Mouse (Mus musculus) neural tube, embryonic 15.5 days (tissue): ENCODE measurements at regions not wholly inside any gene's neighbourhood (a gene's known extent, or its start where the extent isn't known, plus 50 kb on each side); places are given as distances from the start of the nearest gene placed in this dataset.
A peak's percentile ranks its signal among the peaks of the same experiment; 100 is the strongest.

Source experiments
- ATAC-seq: fragments of 200-750 bp; cut with Nextera tagmentation; 2 replicates; pipeline ENCODE4 v1.8.0; 2017; ENCODE audit warnings: mild to moderate bottlenecking, moderate TSS enrichment, moderate library complexity; ENCODE audit not compliant: low FRiP score
- H3K27ac ChIP-seq: fragments of 300-500 bp; sonication (generic); replicated peaks from 2 replicates; pipeline ENCODE4 v1.5.1; 2015; ENCODE audit warnings: mild to moderate bottlenecking, inconsistent platforms
- H3K27me3 ChIP-seq: fragments of 300-500 bp; sonication (generic); replicated peaks from 2 replicates; pipeline ENCODE4 v1.6.1; 2015; ENCODE audit warnings: inconsistent platforms
- H3K36me3 ChIP-seq: fragments of 300-500 bp; sonication (generic); 2 replicates; pipeline ENCODE4 v1.6.1; 2015; ENCODE audit warnings: inconsistent platforms
- H3K4me1 ChIP-seq: fragments of 300-500 bp; sonication (generic); 2 replicates; pipeline ENCODE4 v1.6.1; 2015; ENCODE audit warnings: inconsistent platforms
- H3K4me2 ChIP-seq: fragments of 300-500 bp; sonication (generic); 2 replicates; pipeline ENCODE4 v1.6.1; 2015; ENCODE audit warnings: inconsistent platforms, mild to moderate bottlenecking, moderate library complexity
- H3K4me3 ChIP-seq: fragments of 300-500 bp; sonication (generic); replicated peaks from 2 replicates; pipeline ENCODE4 v1.5.1; 2015; ENCODE audit warnings: mild to moderate bottlenecking, inconsistent platforms
- H3K9ac ChIP-seq: fragments of 300-500 bp; sonication (generic); replicated peaks from 2 replicates; pipeline ENCODE4 v1.6.1; 2015; ENCODE audit warnings: mild to moderate bottlenecking, inconsistent platforms
- H3K9me3 ChIP-seq: fragments of 300-500 bp; sonication (generic); replicated peaks from 2 replicates; pipeline ENCODE4 v1.6.1; 2016; ENCODE audit warnings: inconsistent platforms
- WGBS: fragments of 180-500 bp; shearing (Covaris S2); methylation state at CpG from one replicate; pipeline ENCODE4 v1.1.7; 2015; ENCODE audit warnings: mixed read lengths; 5-methylcytosine and 5-hydroxymethylcytosine counted together

DNA sequence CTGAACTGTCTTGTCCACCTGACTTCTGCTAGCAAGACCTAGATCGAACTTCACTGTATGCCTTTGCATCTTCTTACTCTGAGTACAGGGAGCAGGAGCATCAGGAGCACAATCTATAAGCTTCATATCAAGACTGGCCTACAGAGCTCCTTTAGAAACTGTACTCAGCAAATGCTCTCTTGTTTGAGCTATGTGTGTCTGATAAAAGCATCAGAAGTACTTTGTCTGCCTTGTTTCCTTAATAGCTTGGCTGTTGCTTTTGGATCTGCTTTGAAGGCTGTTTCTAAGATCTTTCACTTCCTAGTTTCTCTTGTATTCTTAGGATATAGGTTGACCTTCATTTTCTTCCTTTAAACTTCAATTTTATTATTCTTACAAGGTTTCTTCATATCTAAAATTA lies 175.3 kb upstream of the Cypt12 start:
- Histone ChIP-seq H3K4me2 (no peak overlapping the region), H3K4me1 (no peaks in the 10 kb centered on the region), H3K36me3 (no peaks in the 10 kb centered on the region), H3K27ac (no peak overlapping the region), H3K9me3 (0 out of 2 replicates have a peak, but pooled peaks cover 2% of the 10 kb centered on the region), H3K4me3 (no peak overlapping the region), H3K27me3 (no peaks in the 10 kb centered on the region), H3K9ac (no peak overlapping the region)
- 90% methylated on average over 1 of the region's 1 CpGs for WGBS
- ATAC-seq, result no peak

DNA sequence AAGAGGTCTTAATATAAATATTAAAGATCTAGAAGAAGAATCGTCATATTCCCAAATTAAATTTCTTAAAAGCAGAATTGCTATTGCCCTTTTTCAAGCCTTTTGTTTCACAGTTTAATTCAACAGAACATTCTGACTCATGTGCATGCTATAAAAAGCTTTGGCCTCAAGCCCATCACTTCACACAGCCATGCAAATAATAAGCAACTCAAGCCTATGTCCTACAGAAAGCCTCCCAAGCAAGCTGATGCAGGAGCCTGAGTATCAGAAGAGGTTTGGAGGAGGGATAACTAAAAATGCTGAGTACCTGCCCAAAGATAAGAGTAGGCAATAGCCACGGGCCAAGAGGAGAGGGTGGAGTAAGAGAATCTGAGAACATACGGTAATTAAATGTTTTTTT lies 169.1 kb upstream of the Cypt12 start:
- Histone ChIP-seq H3K36me3 (no peaks in the 10 kb centered on the region), H3K27ac (no peak overlapping the region), H3K9me3 (no peaks in the 10 kb centered on the region), H3K9ac (no peak overlapping the region), H3K4me2 (no peak overlapping the region), H3K27me3 (no peaks in the 10 kb centered on the region), H3K4me3 (no peak overlapping the region), H3K4me1 (no peaks in the 10 kb centered on the region)
- WGBS, result 84% methylated on average over 3 of the region's 3 CpGs
- ATAC-seq, result no peak

DNA sequence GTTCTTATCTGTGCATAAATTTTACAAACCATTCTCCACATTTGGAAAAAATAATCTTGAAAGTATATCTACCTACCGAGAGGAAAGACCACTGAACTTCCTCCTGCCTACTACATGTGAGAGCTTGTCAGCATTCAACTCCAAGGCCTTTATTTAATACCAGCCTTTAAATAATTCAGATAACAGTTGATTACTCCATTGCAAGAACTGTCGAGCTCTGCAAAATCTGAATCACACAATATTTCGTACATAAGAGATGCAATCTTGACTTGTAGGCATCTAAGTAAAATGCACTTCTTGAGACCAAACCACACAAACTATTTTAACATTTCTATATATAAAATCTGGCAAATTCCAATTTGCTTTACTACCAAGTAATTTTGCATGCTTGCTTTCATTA lies 164.1 kb upstream of the Cypt12 start:
- ATAC-seq, result no peak
- peak overlapping the region; percentile 18 for H3K4me3 ChIP-seq
- 33% methylated on average over 3 of the region's 3 CpGs for WGBS

DNA sequence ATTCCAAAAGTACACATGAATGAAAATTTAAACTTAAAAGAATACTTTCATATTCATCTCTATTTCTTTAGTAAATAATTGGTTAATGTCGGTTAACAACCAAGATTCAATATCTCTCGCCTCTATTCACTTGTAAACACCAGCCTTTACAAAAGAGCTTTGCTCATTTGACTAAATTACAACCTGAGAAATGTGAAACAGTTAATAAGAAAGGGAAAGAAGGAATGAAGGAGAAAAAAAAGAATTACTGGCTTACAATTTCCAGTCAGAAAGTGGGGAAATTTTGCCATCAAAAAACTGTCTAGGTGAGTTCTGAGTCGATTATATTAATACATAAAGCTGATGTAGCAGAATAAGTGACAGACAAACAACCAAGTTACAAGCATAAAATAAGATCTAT lies 163.6 kb upstream of the Cypt12 start:
- no peaks in the 10 kb centered on the region for H3K27me3 ChIP-seq
- ATAC-seq, result no peak
- H3K4me1 ChIP-seq, result peaks cover 17% of the 10 kb centered on the region
- no peaks in the 10 kb centered on the region for H3K9me3 ChIP-seq
- H3K4me2 ChIP-seq, result peak overlapping the region; percentile 93
- H3K27ac ChIP-seq, result peak overlapping the region; percentile 100
- no peaks in the 10 kb centered on the region for H3K36me3 ChIP-seq
- no peak overlapping the region for H3K4me3 ChIP-seq
- H3K9ac ChIP-seq, result no peak overlapping the region
- 21% methylated on average over 3 of the region's 3 CpGs for WGBS

More for the DNA sequence above, 164.1 kb upstream of the Cypt12 start:
- Histone ChIP-seq H3K9me3 (no peaks in the 10 kb centered on the region), H3K27ac (peak overlapping the region; percentile 86), H3K36me3 (no peaks in the 10 kb centered on the region), H3K9ac (0 out of 2 replicates have a peak overlapping the region, but pooled peaks have one; percentile 20), H3K4me2 (peak overlapping the region; percentile 50), H3K4me1 (peaks cover 17% of the 10 kb centered on the region), H3K27me3 (no peaks in the 10 kb centered on the region)

DNA sequence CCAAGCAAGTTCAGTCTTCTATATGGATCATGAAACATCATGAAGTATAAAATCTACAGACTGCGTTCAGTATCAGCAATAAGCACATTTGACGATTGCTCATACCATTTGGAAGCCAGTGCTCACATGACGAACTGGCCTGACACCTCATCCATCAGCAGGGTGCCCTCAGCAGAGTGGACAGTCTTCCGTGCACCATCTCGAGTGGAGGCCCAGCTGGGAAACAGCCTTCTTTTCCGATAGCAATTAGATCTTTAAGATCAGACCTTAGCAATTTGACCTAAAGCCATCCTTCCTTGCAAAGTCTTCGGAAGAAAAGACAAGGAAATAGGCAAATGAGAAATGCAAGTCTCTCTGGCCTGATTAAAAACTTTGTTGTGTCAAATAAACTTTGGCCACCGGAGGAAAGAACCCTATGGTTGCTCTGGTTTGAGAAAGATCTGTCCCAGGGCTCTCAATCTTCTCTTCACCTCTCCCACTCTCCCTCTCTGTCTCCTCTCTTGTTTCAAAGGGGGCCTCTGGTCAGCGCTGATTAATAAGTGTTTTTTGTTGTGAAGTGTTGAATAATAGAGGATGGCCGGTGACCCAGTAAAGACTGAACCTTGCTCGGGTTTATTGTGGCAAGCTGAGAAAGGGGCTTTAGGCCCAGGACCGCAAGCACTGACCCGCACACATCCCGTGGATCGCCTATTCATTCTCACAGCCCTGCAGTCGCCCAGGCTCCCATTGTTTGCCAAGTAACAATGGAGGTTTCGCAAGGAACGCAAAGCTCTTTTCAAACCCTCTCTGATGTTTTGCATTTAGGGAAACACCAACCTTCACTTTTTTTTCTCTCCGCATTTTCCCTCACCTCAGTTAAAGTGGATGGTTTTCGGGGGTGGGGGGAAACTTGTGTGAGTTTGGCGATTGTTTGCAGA lies 162.8 kb upstream of the Cypt12 start:
- WGBS, result 2% methylated on average over 21 of the region's 21 CpGs
- Histone ChIP-seq H3K4me1 (peaks cover 17% of the 10 kb centered on the region), H3K27me3 (no peaks in the 10 kb centered on the region), H3K9ac (peak overlapping the region; percentile 91), H3K4me3 (peak overlapping the region; percentile 62), H3K36me3 (no peaks in the 10 kb centered on the region), H3K27ac (peak overlapping the region; percentile 100), H3K9me3 (no peaks in the 10 kb centered on the region), H3K4me2 (peak overlapping the region; percentile 93)
- no peak for ATAC-seq

DNA sequence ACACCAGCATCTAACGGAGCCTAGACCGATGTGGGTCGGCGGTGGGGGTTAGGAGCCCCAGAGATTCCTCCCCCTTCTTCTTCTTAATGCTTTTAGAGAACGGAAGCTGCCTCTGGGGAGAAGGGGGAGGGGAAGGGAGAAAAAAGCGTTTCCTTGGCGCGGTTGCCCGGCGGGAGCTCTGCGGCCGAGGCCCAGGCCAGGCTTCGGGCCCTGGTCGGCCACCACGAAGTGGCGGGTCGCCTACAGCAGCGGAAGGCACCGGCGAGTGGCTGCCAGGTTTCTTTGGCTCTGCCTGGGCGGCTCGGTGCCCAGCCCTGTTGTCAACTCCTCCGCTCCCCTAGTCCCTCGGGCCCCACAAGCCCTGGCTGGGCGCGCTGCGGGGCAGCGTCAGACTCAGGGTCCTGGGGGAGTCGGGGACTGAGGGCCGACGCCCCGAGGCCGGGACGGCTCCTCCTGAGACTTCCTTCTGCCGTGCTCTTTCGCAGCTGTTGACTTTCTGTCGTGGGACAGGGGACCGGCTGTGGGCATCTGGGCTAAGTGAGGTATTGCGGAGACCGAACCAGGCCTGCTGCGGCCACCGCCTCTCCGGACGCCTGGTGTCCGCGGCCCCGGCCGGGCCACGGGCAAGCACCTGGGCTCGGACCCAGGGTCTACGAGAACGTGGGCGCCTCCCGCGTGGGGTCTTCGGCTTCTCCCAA lies 162.0 kb upstream of the Cypt12 start:
- under 1% methylated on average over 56 of the region's 56 CpGs for WGBS
- Histone ChIP-seq H3K9me3 (no peaks in the 10 kb centered on the region), H3K4me2 (peak overlapping the region; percentile 93), H3K36me3 (no peaks in the 10 kb centered on the region), H3K27me3 (no peaks in the 10 kb centered on the region), H3K4me1 (peaks cover 17% of the 10 kb centered on the region), H3K27ac (peak overlapping the region; percentile 100), H3K4me3 (peak overlapping the region; percentile 62), H3K9ac (peak overlapping the region; percentile 91)
- peak; percentile 12 for ATAC-seq

DNA sequence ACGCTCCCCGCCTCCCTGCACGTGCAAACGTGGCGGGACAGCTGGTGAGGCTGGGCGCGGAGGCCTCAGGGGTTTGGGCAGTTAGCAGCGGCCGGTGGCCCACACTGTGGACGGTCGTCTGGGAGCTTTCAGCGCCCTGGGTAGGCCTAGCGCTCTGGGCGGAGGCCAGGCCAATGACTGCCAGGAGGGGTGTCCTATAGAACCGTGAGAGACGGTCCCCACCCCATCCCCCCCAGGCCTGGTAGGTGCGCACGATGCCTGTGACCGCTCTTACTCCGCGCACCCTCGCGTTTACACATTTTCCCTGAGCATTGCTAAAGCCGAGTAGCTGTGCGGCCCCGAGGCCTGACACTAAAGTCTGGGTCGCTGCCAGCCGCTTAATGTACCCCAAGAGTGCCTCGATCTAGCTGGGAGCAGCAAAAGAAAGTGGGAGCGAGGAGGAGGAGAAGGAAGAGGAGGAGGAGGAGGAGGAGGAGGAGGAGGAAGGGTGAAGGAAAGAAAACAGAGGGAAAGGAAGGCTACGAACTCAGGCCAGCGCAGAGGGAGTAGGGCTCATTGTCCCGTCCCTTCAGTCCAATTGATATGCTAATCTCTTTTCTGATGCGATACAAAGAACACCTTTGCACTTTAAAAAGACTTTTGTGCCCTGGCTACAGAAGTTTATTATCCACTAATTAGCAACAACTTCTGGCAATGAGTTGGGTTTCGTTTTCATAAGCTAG lies 161.3 kb upstream of the Cypt12 start:
- Histone ChIP-seq H3K27me3 (no peaks in the 10 kb centered on the region), H3K4me1 (peaks cover 17% of the 10 kb centered on the region), H3K9ac (peak overlapping the region; percentile 91), H3K4me2 (peak overlapping the region; percentile 93), H3K9me3 (no peaks in the 10 kb centered on the region), H3K4me3 (peak overlapping the region; percentile 62), H3K27ac (peak overlapping the region; percentile 100), H3K36me3 (no peaks in the 10 kb centered on the region)
- ATAC-seq, result peak; percentile 36
- WGBS, result 3% methylated on average over 33 of the region's 35 CpGs

DNA sequence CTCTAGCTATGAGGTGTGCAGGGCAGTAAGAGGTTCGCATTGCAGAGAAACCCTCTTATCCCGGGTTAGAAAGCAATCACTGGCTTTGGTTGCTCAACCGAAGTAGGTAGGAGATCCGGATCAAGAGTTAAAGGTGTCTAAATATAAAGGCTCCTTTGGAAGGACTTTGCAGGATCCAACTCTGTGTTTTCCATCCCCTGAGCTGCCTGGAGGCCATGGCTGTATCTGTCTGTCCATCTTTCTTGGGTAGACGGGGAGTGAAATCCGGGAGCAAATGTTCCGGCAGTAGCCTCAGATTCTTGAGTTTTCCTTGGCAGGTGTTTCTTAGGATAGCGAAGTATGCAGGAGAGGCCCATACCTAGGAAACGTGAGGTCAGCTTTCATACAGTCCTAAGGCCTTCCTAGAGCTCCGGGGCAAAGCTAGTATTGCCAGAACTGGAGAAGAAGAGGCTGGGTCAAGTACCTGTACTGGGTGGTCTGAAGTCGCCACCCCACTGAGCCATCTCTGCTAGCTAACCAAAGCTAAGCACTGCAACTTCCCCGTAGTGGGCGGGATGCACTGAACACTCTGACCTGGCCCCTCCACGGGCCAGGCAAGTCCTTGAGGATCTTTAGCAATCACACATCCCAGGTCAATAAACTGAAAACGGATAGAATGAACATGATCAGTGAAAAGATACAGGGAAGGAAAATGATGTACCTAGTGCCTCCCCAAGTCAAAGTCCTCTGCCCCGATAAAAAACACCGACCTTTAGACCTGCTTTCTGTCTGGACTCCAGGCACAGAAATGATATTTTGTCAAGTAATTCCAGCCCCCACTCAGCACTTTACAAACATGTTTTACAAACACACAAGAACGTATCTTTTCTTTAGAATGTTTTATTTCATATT lies 160.5 kb upstream of the Cypt12 start:
- 15% methylated on average over 18 of the region's 18 CpGs for WGBS
- ATAC-seq, result no peak
- peak overlapping the region; percentile 93 for H3K4me2 ChIP-seq
- H3K36me3 ChIP-seq, result no peaks in the 10 kb centered on the region
- peak overlapping the region; percentile 62 for H3K4me3 ChIP-seq
- no peaks in the 10 kb centered on the region for H3K27me3 ChIP-seq
- peaks cover 17% of the 10 kb centered on the region for H3K4me1 ChIP-seq
- H3K9ac ChIP-seq, result peak overlapping the region; percentile 91
- H3K27ac ChIP-seq, result peak overlapping the region; percentile 100
- no peaks in the 10 kb centered on the region for H3K9me3 ChIP-seq

DNA sequence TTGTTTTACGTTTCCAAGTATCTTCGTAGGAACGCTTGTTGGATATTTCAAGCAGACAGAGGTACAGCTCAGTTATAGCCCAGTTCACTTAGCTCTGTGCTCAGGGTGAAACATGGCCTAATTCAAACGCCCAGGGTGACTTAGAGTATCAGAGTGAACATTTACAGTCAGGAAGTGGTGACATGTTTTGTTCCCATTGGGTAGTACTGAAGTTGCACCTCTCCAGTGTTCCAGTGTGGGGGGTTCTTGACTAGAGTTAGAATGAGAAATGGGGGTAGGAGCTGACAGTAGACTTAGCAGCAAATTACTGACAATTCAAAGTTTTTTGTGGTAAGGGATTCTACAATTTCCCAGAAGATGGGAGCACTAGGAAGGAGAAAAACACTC lies 159.9 kb upstream of the Cypt12 start:
- Histone ChIP-seq H3K9me3 (no peaks in the 10 kb centered on the region), H3K27me3 (no peaks in the 10 kb centered on the region), H3K27ac (peak overlapping the region; percentile 100), H3K36me3 (no peaks in the 10 kb centered on the region), H3K4me1 (peaks cover 17% of the 10 kb centered on the region), H3K4me2 (peak overlapping the region; percentile 93), H3K4me3 (peak overlapping the region; percentile 62), H3K9ac (peak overlapping the region; percentile 91)
- ATAC-seq, result peak; percentile 15; the same call in 1 of the 2 replicates
- WGBS, result 17% methylated on average over 4 of the region's 4 CpGs

DNA sequence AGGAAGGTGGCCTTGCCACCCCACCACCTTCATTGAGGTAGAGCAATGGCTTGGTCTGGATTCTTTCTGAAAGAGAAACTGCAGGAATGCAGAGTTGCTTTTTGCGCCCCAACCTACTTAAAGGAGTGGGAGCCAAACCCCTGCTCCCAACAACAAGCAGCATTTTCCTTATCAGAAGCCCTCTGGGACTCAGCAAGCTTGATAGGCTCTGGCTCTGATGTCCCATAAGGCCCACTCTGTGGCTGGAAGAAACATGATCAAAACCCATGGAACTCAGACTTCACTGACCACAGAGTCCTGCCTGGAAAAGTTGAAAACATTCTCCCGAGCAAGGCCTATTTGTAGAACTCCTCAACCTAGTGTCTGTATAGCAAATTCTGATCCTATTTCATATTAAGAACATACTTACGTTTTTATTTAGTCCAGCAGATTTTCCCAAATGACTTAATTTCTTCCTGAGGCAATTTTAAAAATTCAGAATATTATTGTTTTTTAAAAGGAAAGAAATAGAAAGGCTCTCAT lies 159.4 kb upstream of the Cypt12 start:
- 18% methylated on average over 3 of the region's 3 CpGs for WGBS

More for the DNA sequence above, 159.4 kb upstream of the Cypt12 start:
- Histone ChIP-seq H3K27ac (peak overlapping the region; percentile 100), H3K4me1 (peaks cover 17% of the 10 kb centered on the region), H3K4me3 (peak overlapping the region; percentile 62), H3K9me3 (no peaks in the 10 kb centered on the region), H3K27me3 (no peaks in the 10 kb centered on the region), H3K9ac (peak overlapping the region; percentile 91), H3K4me2 (peak overlapping the region; percentile 93), H3K36me3 (no peaks in the 10 kb centered on the region)
- ATAC-seq, result no peak
